8 mouse cellular contexts compared by ENCODE assay signal in the genomic region with DNA sequence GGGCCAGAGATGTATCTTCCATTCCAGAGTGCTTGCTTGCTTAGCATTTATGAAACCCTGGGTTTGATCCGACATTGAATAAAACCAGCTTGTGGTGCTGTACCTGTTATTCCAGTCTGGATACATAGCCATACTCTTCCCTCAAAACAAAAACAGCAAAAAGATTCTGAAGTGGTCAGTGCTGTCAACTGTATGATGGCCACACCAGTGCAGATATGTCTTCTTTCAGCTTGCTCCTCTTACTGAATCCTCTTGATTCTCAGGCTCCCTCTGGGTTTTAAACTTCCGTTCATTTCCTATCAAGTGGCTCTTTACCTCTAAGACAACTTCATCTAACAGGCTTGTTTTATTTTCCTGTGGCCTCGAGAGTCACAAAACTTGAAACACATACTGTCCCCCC. TPM values are rescaled to one million over a fixed set of nuclear protein-coding genes. Genes with fewer than 3 reads are reported as not detected.
DNase-seq lines count a peak whose midpoint lies in the region; ATAC-seq and TF ChIP-seq lines count a peak whose summit lies in the region.

Gene Sdhaf1, minus strand, starts transcription at position 101 of the 400 bp plus-strand sequence.

- H3K9me3 ChIP-seq in CH12.LX (replicated peaks; ENCODE audit: low read length): peaks cover 12% of the 10 kb centered on the region
- H3K9me3 ChIP-seq in forebrain, embryonic 16.5 days (ENCODE audit: control insufficient read depth, low read length): 0 out of 2 replicates have a peak, but pooled peaks cover 2% of the 10 kb centered on the region
- 0 out of 2 replicates have a peak, but pooled peaks cover 3% of the 10 kb centered on the region for H3K9me3 ChIP-seq in intestine, embryonic 16.5 days (ENCODE audit: control insufficient read depth, low read length)
- H3K9me3 ChIP-seq in neural tube, embryonic 15.5 days (replicated peaks): no peaks in the 10 kb centered on the region

- peaks cover 13 to 40% of the 10 kb centered on the region in 2 experiments for H3K4me1 ChIP-seq in CH12.LX (ENCODE audit: control insufficient read depth in 1 of 2, insufficient read depth in 2 of 2)
- H3K4me1 ChIP-seq in forebrain, embryonic 16.5 days (replicated peaks; ENCODE audit: control insufficient read depth, insufficient read depth, low read length): peaks cover 16% of the 10 kb centered on the region
- H3K4me1 ChIP-seq in intestine, embryonic 16.5 days (ENCODE audit: control insufficient read depth, insufficient read depth, low read length): peaks cover 4% of the 10 kb centered on the region
- H3K4me1 ChIP-seq in neural tube, embryonic 15.5 days: peaks cover 18% of the 10 kb centered on the region

- peak within 1 kb of the TSS; percentile 71 for H3K27ac ChIP-seq in CH12.LX (ENCODE audit: insufficient read depth, low read depth)
- H3K27ac ChIP-seq in forebrain, embryonic 16.5 days (ENCODE audit: low read length): no peak within 1 kb of the TSS
- peak within 1 kb of the TSS; percentile 89 for H3K27ac ChIP-seq in intestine, embryonic 16.5 days (ENCODE audit: low read length)
- peak within 1 kb of the TSS; percentile 71; the same call in 1 of the 2 replicates for H3K27ac ChIP-seq in neural tube, embryonic 15.5 days (replicated peaks)

- TF ChIP-seq RAD21 in CH12.LX (IDR thresholded peaks at IDR 0.05; ENCODE audit: low read depth, low read length): no peak

- TF ChIP-seq CTCF in CH12.LX (conservative IDR thresholded peaks at IDR 0.05 in 1 of 2, IDR thresholded peaks at IDR 0.05 in 1 of 2; ENCODE audit: low read depth in 2 of 2, low read length in 2 of 2): no peak

- peaks cover 0 to 21% of the 10 kb centered on the region in 2 experiments for H3K36me3 ChIP-seq in CH12.LX (replicated peaks in 1 of 2; ENCODE audit: control insufficient read depth in 1 of 2, insufficient read depth in 1 of 2, low read length in 1 of 2)
- no peaks in the 10 kb centered on the region for H3K36me3 ChIP-seq in forebrain, embryonic 16.5 days (ENCODE audit: control insufficient read depth, insufficient read depth)
- no peaks in the 10 kb centered on the region for H3K36me3 ChIP-seq in intestine, embryonic 16.5 days (ENCODE audit: control insufficient read depth, insufficient read depth, low read length)
- H3K36me3 ChIP-seq in neural tube, embryonic 15.5 days: no peaks in the 10 kb centered on the region

- DNase-seq in adrenal gland, adult 2 months: no peak
- DNase-seq in adrenal gland, adult (ENCODE audit: inconsistent age in 2 of 2, low spot score in 1 of 2): no peak
- DNase-seq in CH12.LX (ENCODE audit: extremely low read depth): no peak
- no peak for DNase-seq in frontal cortex, postnatal 25 days (ENCODE audit: low spot score in 2 of 2)

- H3K4me2 ChIP-seq in CH12.LX (ENCODE audit: insufficient read depth, low read depth, poor library complexity, severe bottlenecking): peak within 1 kb of the TSS; percentile 83
- H3K4me2 ChIP-seq in forebrain, embryonic 16.5 days (ENCODE audit: low read length): peak within 1 kb of the TSS; percentile 66
- H3K4me2 ChIP-seq in intestine, embryonic 16.5 days (ENCODE audit: low read depth, low read length): peak within 1 kb of the TSS; percentile 58
- peak within 1 kb of the TSS; percentile 79 for H3K4me2 ChIP-seq in neural tube, embryonic 15.5 days

- in situ Hi-C loops in CH12.LX (cut with MboI; ENCODE audit: low pct_ligation_motif_present, low pct_unique_long_range_greater_than_20kb, low sequenced_read_pairs): no loop called here

- H3K9ac ChIP-seq in CH12.LX (ENCODE audit: insufficient read depth, low read depth): peak within 1 kb of the TSS; percentile 89
- H3K9ac ChIP-seq in forebrain, embryonic 16.5 days (replicated peaks; ENCODE audit: low read depth, low read length): no peak within 1 kb of the TSS
- peak within 1 kb of the TSS; percentile 67 for H3K9ac ChIP-seq in intestine, embryonic 16.5 days (ENCODE audit: low read depth, low read length)
- H3K9ac ChIP-seq in neural tube, embryonic 15.5 days (replicated peaks): peak within 1 kb of the TSS; percentile 21; the same call in 1 of the 2 replicates

- no peak for ATAC-seq in forebrain, embryonic 16.5 days
- ATAC-seq in intestine, embryonic 16.5 days: no peak
- no peak for ATAC-seq in neural tube, embryonic 15.5 days (ENCODE audit: low FRiP score)
- ATAC-seq in erythroid progenitor cell, adult 5-6 weeks (replicated peaks; ENCODE audit: low FRiP score, poor library complexity, severe bottlenecking): no peak

- TF ChIP-seq POLR2A in CH12.LX (IDR thresholded peaks at IDR 0.05; ENCODE audit: low read depth, low read length): no peak

- TF ChIP-seq EP300 in CH12.LX (IDR thresholded peaks at IDR 0.05; ENCODE audit: low read length): no peak

- dilution Hi-C loops in CH12.LX (cut with MboI; ENCODE audit: extremely low pct_ligation_motif_present, extremely low pct_unique_long_range_greater_than_20kb, low sequenced_read_pairs): no loop called here

- peaks cover 16% of the 10 kb centered on the region for H3K27me3 ChIP-seq in CH12.LX (replicated peaks)
- H3K27me3 ChIP-seq in forebrain, embryonic 16.5 days (replicated peaks; ENCODE audit: control insufficient read depth, insufficient read depth, low read length): no peaks in the 10 kb centered on the region
- H3K27me3 ChIP-seq in intestine, embryonic 16.5 days (replicated peaks; ENCODE audit: control insufficient read depth, insufficient read depth, low read length): no peaks in the 10 kb centered on the region
- peaks cover 7% of the 10 kb centered on the region; the same call in 1 of the 2 replicates for H3K27me3 ChIP-seq in neural tube, embryonic 15.5 days (replicated peaks)

- H3K4me3 ChIP-seq in CH12.LX (replicated peaks in 1 of 3; ENCODE audit: low read depth in 2 of 3, low read length in 2 of 3, poor library complexity in 1 of 3): peak within 1 kb of the TSS; percentile 62 to 91 (median 64)
- no peak within 1 kb of the TSS; the same call in 1 of the 2 replicates for H3K4me3 ChIP-seq in forebrain, embryonic 16.5 days (replicated peaks; ENCODE audit: low read length)
- peak within 1 kb of the TSS; percentile 68 for H3K4me3 ChIP-seq in intestine, embryonic 16.5 days (ENCODE audit: low read length)
- H3K4me3 ChIP-seq in neural tube, embryonic 15.5 days (replicated peaks): peak within 1 kb of the TSS; percentile 91

- no peaks in the 10 kb centered on the region for H3K79me2 ChIP-seq in CH12.LX (replicated peaks; ENCODE audit: control insufficient read depth, extremely low read depth, insufficient read depth, poor library complexity, severe bottlenecking)

- WGBS in forebrain, embryonic 16.5 days: 77% methylated on average over 3 of the region's 3 CpGs
- 78% methylated on average over 3 of the region's 3 CpGs for WGBS in intestine, embryonic 16.5 days
- 78% methylated on average over 3 of the region's 3 CpGs for WGBS in neural tube, embryonic 15.5 days

TF ChIP-seq in CH12.LX, 34 proteins besides CTCF, POLR2A, EP300 and RAD21:
- TF ChIP-seq MYC (IDR thresholded peaks at IDR 0.05; ENCODE audit: low read depth, low read length) (no peak), ZC3H11A (IDR thresholded peaks at IDR 0.05; ENCODE audit: low read depth, low read length) (no peak), KAT2A (IDR thresholded peaks at IDR 0.05; ENCODE audit: insufficient replicate concordance, low read length) (no peak), SIN3A (IDR thresholded peaks at IDR 0.05; ENCODE audit: low read length) (no peak), USF2 (conservative IDR thresholded peaks at IDR 0.05; ENCODE audit: low read depth, low read length) (no peak), CHD1 (IDR thresholded peaks at IDR 0.05; ENCODE audit: low read depth, low read length) (no peak), UBTF (IDR thresholded peaks at IDR 0.05; ENCODE audit: low read depth, low read length) (no peak), USF1 (IDR thresholded peaks at IDR 0.05; ENCODE audit: low read depth, low read length) (no peak), IRF4 (IDR thresholded peaks at IDR 0.05; ENCODE audit: low read depth, low read length) (no peak), E2F4 (IDR thresholded peaks at IDR 0.05; ENCODE audit: insufficient replicate concordance, low read depth, low read length) (no peak), ELF1 (IDR thresholded peaks at IDR 0.05; ENCODE audit: low read depth, low read length) (no peak), MXI1 (IDR thresholded peaks at IDR 0.05; ENCODE audit: low read depth, low read length) (no peak), MAZ (IDR thresholded peaks at IDR 0.05; ENCODE audit: low read depth, low read length) (no peak), RCOR1 (conservative IDR thresholded peaks at IDR 0.05; ENCODE audit: low read depth, low read length) (no peak)

RNA-seq across cellular contexts. Expression of gene Sdhaf1, which starts in this region (rescaled TPM):
- total RNA-seq in adrenal gland, adult 2 months (2021): 10 to 100 TPM in 1 of 2 experiments, 1 to 10 TPM in 1; 9.1 to 18.7 TPM
- 52.4 and 74.3 TPM in 2 replicates for polyA plus RNA-seq in adrenal gland, adult 2 months (2012; rRNA removed)
- total RNA-seq in CH12.LX (2012; rRNA removed): 12.8 and 14.1 TPM in 2 replicates
- 16.0 and 18.5 TPM in 2 replicates for total RNA-seq in CH12.LX (2014; rRNA removed)
- 8.8 and 11.3 TPM in 2 replicates for polyA plus RNA-seq in CH12.LX (2012; ENCODE audit: insufficient read length, low read depth)
- 18.0 and 19.3 TPM in 2 replicates for polyA plus RNA-seq in forebrain, embryonic 16.5 days (2015; fragmentation: Nextera tagmentation; extraction: Ambion mirVana)
- polyA plus RNA-seq in intestine, embryonic 16.5 days (2015; fragmentation: Nextera tagmentation; extraction: Ambion mirVana): 13.8 and 14.3 TPM in 2 replicates
- 16.0 and 16.7 TPM in 2 replicates for polyA plus RNA-seq in neural tube, embryonic 15.5 days (2015; fragmentation: Nextera tagmentation; extraction: Ambion mirVana)
- total RNA-seq in erythroid progenitor cell, adult 5-6 weeks (2015; ENCODE audit: low replicate concordance): 2.5 TPM in 1 of 2 replicates, not detected in the other
- 0.45 and 0.64 TPM in 2 replicates for total RNA-seq in erythroid progenitor cell, adult 5-6 weeks (2017; ENCODE audit: low replicate concordance)
